Mouse (Mus musculus) E14TG2a.4 (cell line): ENCODE measurements around the gene Rimbp2.

Experiments
- H3K27me3 ChIP-seq: 2 replicates; pipeline ENCODE4 v1.6.1; 2014; ENCODE audit warnings: low read length, control low read depth; ENCODE audit not compliant: insufficient read depth
- H3K36me3 ChIP-seq: 2 replicates; pipeline ENCODE4 v1.6.1; 2014; ENCODE audit warnings: low read length, control low read depth; ENCODE audit not compliant: insufficient read depth
- H3K4me1 ChIP-seq: replicated peaks from 2 replicates; pipeline ENCODE4 v1.6.1; 2014; ENCODE audit warnings: low read depth, low read length, control low read depth
- H3K4me3 ChIP-seq: replicated peaks from 2 replicates; pipeline ENCODE4 v1.5.1; 2014; ENCODE audit warnings: mild to moderate bottlenecking, low read length
- H3K9me3 ChIP-seq: 2 replicates; pipeline ENCODE4 v1.6.1; 2014; ENCODE audit warnings: low read length, control low read depth
- CTCF ChIP-seq: conservative IDR thresholded peaks from 2 replicates; pipeline ENCODE4 v1.5.1; 2014; ENCODE audit warnings: low read length
- NANOG ChIP-seq: IDR thresholded peaks from 2 replicates; pipeline ENCODE4 v1.6.1; 2014; ENCODE audit warnings: borderline replicate concordance, low read length, mixed read lengths
- POU5F1 ChIP-seq: IDR thresholded peaks from 2 replicates; pipeline ENCODE4 v1.6.1; 2014; ENCODE audit warnings: low read length, borderline replicate concordance

Gene Rimbp2

GRCm38 (mm10) chr5:128912374-128912773 lies 40.9 kb downstream of the Rimbp2 start:
- Histone ChIP-seq H3K4me1 (peaks cover 13% of the 10 kb centered on the region), H3K36me3 (no peaks in the 10 kb centered on the region), H3K9me3 (peaks cover 4% of the 10 kb centered on the region), H3K4me3 (no peak overlapping the region), H3K27me3 (no peaks in the 10 kb centered on the region)
- no peak for TF ChIP-seq POU5F1
- TF ChIP-seq CTCF = no peak
- no peak for TF ChIP-seq NANOG

DNA sequence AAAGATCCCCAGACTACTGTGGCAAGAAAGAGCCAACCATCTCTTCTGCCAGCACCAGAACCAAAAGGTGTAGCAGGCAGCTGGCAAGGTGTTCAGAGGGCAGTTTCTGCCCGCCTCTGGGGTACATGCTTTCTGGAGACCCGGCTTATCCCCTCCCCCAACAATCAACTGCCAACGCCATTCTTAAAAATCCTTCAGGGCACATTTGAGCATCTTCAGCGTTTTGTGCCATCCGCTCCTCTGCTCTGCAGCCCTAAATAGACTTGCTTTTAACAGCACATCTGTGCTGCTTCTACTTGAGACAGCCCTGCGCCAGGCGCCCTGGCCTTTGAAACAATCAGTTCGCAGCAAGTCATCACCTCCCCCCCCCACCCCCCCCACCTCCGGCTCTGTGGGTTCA lies 41.7 kb downstream of the Rimbp2 start:
- Histone ChIP-seq H3K4me3 (no peak overlapping the region), H3K9me3 (peaks cover 4% of the 10 kb centered on the region), H3K36me3 (no peaks in the 10 kb centered on the region), H3K27me3 (no peaks in the 10 kb centered on the region), H3K4me1 (peaks cover 9% of the 10 kb centered on the region)
- TF ChIP-seq NANOG (no peak), POU5F1 (no peak), CTCF (no peak)

DNA sequence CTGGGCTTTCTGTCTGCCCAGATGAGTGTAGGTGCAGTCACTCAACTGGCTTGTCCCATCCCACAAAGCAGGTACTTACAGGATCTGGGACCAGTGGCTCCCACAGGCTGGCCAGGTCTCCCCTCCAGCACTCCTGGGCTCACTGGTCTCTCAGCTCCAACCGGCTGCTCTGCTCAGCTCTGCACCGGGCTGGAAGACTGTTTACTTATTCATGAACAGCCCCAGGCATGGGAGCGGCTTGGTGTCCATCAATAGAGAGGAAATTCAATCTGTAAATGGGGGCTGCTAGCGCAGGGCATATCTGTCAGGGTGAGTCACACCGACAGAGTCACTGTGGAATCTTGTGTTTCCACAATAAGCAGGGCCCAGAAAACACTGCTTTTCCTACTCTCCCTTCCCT lies 49.2 kb downstream of the Rimbp2 start:
- H3K4me3 ChIP-seq = peak overlapping the region; percentile 4; the same call in 1 of the 2 replicates
- H3K4me1 ChIP-seq = peaks cover 48% of the 10 kb centered on the region
- TF ChIP-seq POU5F1 (no peak), NANOG (no peak), CTCF (no peak)
- H3K27me3 ChIP-seq = peaks cover 9% of the 10 kb centered on the region; the same call in 1 of the 2 replicates
- no peaks in the 10 kb centered on the region for H3K36me3 ChIP-seq
- no peaks in the 10 kb centered on the region for H3K9me3 ChIP-seq

GRCm38 (mm10) chr5:128903120-128903519 lies 50.2 kb downstream of the Rimbp2 start:
- H3K4me3 ChIP-seq = no peak overlapping the region; the same call in 1 of the 2 replicates
- peaks cover 9% of the 10 kb centered on the region; the same call in 1 of the 2 replicates for H3K27me3 ChIP-seq
- TF ChIP-seq NANOG (no peak), CTCF (no peak), POU5F1 (no peak)
- peaks cover 48% of the 10 kb centered on the region for H3K4me1 ChIP-seq
- no peaks in the 10 kb centered on the region for H3K36me3 ChIP-seq
- H3K9me3 ChIP-seq = no peaks in the 10 kb centered on the region

GRCm38 (mm10) chr5:128899971-128900370 lies 53.3 kb downstream of the Rimbp2 start:
- no peak for TF ChIP-seq CTCF
- no peak for TF ChIP-seq NANOG
- TF ChIP-seq POU5F1 = no peak
- Histone ChIP-seq H3K4me3 (no peak overlapping the region), H3K36me3 (no peaks in the 10 kb centered on the region)

DNA sequence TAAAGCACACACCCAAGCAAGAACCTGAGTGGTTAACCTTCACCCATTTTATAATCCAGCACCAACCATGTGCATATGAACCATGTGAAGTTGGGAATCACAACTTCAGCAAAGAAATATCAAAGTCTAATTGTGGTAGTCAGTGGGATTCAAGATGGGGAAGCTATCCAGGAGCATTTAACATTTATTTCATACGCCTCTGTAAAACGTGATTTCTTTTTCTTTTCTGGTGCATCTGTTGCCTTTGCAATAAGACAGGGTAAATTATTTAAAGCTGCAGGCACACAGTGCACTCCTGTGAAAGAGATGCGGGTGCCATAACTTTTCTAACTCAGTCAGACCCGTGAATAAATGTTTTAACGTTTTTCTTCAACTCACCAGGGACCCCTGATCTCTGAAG lies 58.4 kb downstream of the Rimbp2 start:
- Histone ChIP-seq H3K36me3 (no peaks in the 10 kb centered on the region), H3K9me3 (no peaks in the 10 kb centered on the region), H3K4me1 (peaks cover 9% of the 10 kb centered on the region), H3K4me3 (no peak overlapping the region), H3K27me3 (no peaks in the 10 kb centered on the region)
- no peak for TF ChIP-seq POU5F1
- TF ChIP-seq NANOG = no peak
- no peak for TF ChIP-seq CTCF

More at GRCm38 (mm10) chr5:128899971-128900370, 53.3 kb downstream of the Rimbp2 start:
- Histone ChIP-seq H3K4me1 (peaks cover 37% of the 10 kb centered on the region), H3K27me3 (peaks cover 9% of the 10 kb centered on the region; the same call in 1 of the 2 replicates), H3K9me3 (no peaks in the 10 kb centered on the region)

- Histone ChIP-seq H3K36me3 (no peaks in the 10 kb centered on the region), H3K4me1 (peaks cover 1% of the 10 kb centered on the region; the same call in 1 of the 2 replicates), H3K27me3 (peaks cover 4% of the 10 kb centered on the region; the same call in 1 of the 2 replicates), H3K4me3 (no peak overlapping the region), H3K9me3 (no peaks in the 10 kb centered on the region)
- no peak for TF ChIP-seq NANOG
- no peak for TF ChIP-seq POU5F1
- no peak for TF ChIP-seq CTCF
Observed at GRCm38 (mm10) chr5:128887546-128887945, 65.7 kb downstream of the Rimbp2 start.

- Histone ChIP-seq H3K27me3 (peaks cover 4% of the 10 kb centered on the region; the same call in 1 of the 2 replicates), H3K4me3 (no peak overlapping the region), H3K9me3 (no peaks in the 10 kb centered on the region), H3K36me3 (no peaks in the 10 kb centered on the region), H3K4me1 (peaks cover 20% of the 10 kb centered on the region)
- TF ChIP-seq POU5F1 = no peak
- TF ChIP-seq CTCF = no peak
- no peak for TF ChIP-seq NANOG
Observed at GRCm38 (mm10) chr5:128884320-128884719, 69.0 kb downstream of the Rimbp2 start.

DNA sequence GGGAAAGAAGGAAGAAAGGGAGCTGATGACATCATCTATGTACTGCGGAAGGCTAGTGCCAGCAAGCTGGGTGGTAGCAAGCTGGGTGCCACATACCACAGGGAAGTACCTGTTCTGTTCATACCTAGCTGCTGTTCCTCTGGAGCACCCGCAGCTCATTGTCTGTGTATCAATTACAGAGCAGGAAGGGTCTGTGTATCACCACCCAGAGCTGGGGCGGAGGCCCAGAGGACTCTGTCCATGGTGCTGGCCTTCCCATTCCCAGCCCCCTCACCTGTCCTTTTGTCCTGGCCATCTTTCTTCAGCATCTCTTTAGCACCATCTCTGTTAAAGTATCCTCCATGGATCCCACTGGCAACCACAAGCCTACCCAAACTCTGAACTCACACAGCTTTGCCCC lies 74.2 kb downstream of the Rimbp2 start:
- no peak for TF ChIP-seq NANOG
- no peak for TF ChIP-seq CTCF
- TF ChIP-seq POU5F1 = no peak
- Histone ChIP-seq H3K4me1 (peaks cover 44% of the 10 kb centered on the region), H3K4me3 (no peak overlapping the region), H3K9me3 (no peaks in the 10 kb centered on the region), H3K36me3 (no peaks in the 10 kb centered on the region), H3K27me3 (no peaks in the 10 kb centered on the region; the same call in 1 of the 2 replicates)
